Mouse (Mus musculus): ENCODE results near the gene Ppip5k1. TPM values are rescaled to one million over a fixed set of nuclear protein-coding genes. Genes with fewer than 3 reads are reported as not detected.

Gene Ppip5k1
- total and polyA plus RNA-seq, 3 experiments, result 44.3 to 93.6 (median 85.1) TPM

DNA sequence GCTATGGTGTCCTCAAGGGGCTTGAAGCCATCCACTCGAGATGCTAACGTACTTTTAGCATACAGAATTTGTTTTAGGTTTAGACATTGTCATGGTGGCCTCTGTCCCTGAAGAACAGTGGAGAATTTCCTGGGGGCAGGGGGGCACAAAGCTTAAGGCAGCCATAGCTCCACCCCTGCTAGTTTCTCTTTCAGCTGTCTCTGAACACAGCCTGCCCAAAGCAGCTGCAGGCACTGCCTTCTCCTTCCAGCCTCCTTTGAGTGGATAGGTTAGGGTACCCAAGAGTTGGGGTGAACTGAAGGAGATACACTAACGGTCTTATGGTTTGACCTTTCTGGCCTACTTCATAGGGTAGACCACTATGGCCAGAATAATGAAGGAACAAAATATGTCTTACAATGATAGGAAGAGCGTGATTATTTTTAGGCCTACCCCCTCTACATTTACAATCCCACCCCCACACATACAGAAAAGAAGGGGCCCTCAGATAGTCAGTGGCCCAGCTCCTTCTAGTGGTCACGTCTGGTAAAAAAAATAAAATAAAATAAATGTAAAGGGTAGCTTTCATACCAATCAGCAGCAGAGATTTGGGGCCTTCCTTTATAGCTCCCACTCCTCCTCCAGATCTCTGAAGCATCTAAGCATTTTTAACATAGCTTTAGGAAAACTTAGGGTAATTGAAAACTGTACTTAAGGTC is 62.7 kb downstream of the Ppip5k1 start:
- TF ChIP-seq CTCF (IDR thresholded peaks at IDR 0.05), result no peak
- DNase-seq, result no peak
- no peaks in the 10 kb centered on the region for H3K27me3 ChIP-seq (ENCODE audit: control insufficient read depth, insufficient read depth, low read length)
- intact Hi-C loops (cut with DNase I), result no loop called here
- H3K27ac ChIP-seq, result no peak overlapping the region
- no peak overlapping the region for H3K9ac ChIP-seq (ENCODE audit: low read depth, low read length)
- H3K4me1 ChIP-seq (ENCODE audit: control insufficient read depth, insufficient read depth, low read length), result peaks cover 11% of the 10 kb centered on the region
- no peak overlapping the region for H3K4me3 ChIP-seq
- 79% methylated on average over 5 of the region's 5 CpGs for WGBS
- H3K36me3 ChIP-seq (ENCODE audit: control insufficient read depth, insufficient read depth, low read length), result no peaks in the 10 kb centered on the region
- no peaks in the 10 kb centered on the region for H3K79me2 ChIP-seq (replicated peaks; ENCODE audit: control insufficient read depth, insufficient read depth, low read length)

DNA sequence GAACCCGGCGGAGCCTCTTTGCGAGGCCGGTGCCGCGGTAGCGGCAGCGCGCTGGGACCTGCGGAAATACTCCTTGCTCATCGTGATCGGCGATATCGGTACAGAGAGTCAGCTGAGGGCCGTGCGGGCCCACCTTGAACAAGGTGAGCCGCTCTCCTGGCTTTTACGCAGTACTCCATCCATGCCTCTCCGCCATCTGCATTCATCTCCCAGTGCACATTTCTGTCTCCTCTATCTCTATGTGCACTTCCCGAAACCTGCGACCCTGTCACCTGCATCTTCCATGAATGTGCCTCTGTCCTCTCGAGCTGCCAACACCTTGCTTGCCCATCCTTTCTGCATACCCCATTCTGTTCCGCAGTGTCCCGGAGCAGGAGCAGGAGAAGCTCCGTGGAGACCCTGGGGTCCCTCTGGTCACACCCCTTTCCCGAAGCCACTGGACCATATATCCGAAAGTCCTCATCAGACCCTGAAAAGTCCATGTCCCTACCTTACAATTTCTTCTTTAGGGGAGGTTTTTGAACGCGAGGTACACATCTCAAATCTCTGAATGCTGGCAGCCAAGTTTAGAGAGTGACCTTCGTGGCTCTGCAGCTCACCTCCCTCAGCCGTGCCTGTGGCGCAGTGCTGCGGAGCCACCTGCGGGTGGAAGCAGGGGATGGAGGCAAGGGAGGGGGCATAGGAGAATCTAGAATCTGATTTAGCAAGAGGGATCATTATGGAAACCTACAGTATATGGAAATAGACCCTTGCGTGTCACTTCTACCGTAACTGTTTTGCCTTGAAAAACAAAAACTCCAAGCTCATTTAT is 65.3 kb downstream of the Ppip5k1 start:
- no peaks in the 10 kb centered on the region for H3K36me3 ChIP-seq (ENCODE audit: control insufficient read depth, insufficient read depth, low read length)
- H3K4me3 ChIP-seq, result peak overlapping the region; percentile 63
- DNase-seq, result no peak
- 9% methylated on average over 36 of the region's 36 CpGs for WGBS
- H3K27ac ChIP-seq, result no peak overlapping the region
- no peaks in the 10 kb centered on the region for H3K79me2 ChIP-seq (replicated peaks; ENCODE audit: control insufficient read depth, insufficient read depth, low read length)
- intact Hi-C loops (cut with DNase I), result no loop called here
- peaks cover 11% of the 10 kb centered on the region for H3K4me1 ChIP-seq (ENCODE audit: control insufficient read depth, insufficient read depth, low read length)
- peak overlapping the region; percentile 27; the same call in 1 of the 2 replicates for H3K9ac ChIP-seq (ENCODE audit: low read depth, low read length)
- TF ChIP-seq EP300 (IDR thresholded peaks at IDR 0.05; ENCODE audit: insufficient read depth, low read depth, low read length) (no peak), CTCF (IDR thresholded peaks at IDR 0.05) (peak; percentile 42)
- H3K27me3 ChIP-seq (ENCODE audit: control insufficient read depth, insufficient read depth, low read length), result no peaks in the 10 kb centered on the region

DNA sequence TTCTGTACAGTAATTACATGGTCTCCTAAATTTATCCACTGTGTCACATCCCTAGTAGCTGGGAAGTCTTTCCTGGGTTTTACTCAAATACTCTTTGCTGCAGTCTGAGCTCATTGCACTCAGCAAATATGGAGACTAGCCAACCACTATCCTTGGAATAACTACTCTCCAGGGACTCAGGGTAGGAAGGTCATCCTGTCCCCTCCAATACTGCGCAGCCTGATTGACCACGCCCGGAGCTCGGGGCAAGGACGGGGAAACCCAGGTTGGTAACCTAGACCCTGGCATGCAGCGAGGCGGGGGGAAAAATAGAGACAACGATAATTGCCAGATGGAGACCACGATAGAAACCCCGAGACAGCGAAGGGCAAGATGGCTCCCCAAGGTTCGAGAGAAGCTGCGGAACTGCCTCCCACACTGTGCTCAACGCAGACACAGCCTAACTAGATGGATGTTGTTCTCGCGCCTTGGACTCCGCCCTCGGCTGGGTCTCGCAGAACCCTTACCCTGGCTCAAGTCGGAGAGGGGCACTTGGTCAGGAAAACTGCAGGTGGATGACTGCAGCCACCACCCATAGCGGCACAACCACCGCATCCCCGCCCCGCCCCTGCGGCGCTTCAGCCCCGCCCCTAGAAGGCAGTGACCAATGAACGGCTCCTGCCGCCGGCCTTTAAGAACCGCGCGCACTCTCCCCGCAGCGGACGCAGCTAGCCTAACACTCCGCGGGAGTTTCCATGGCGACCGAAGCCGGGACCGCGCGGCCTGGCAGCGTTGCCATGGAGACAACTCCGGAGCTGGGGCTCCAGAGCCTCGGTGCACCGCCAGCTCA is 66.1 kb downstream of the Ppip5k1 start, which contains the start of gene Map1a:
Map1a (plus strand) TSS at position 700 of the 829 bp plus-strand sequence.
- Histone ChIP-seq H3K27me3 (ENCODE audit: control insufficient read depth, insufficient read depth, low read length) (no peaks in the 10 kb centered on the region), H3K36me3 (ENCODE audit: control insufficient read depth, insufficient read depth, low read length) (no peaks in the 10 kb centered on the region), H3K4me1 (ENCODE audit: control insufficient read depth, insufficient read depth, low read length) (peaks cover 6% of the 10 kb centered on the region), H3K9ac (ENCODE audit: low read depth, low read length) (peak within 1 kb of the TSS; percentile 67), H3K27ac (peak within 1 kb of the TSS; percentile 68), H3K79me2 (replicated peaks; ENCODE audit: control insufficient read depth, insufficient read depth, low read length) (no peaks in the 10 kb centered on the region), H3K4me3 (peak within 1 kb of the TSS; percentile 63)
- TF ChIP-seq EP300 (IDR thresholded peaks at IDR 0.05; ENCODE audit: insufficient read depth, low read depth, low read length) (no peak), POLR2A (IDR thresholded peaks at IDR 0.05; ENCODE audit: insufficient read depth, low read depth, low read length) (peak; percentile 62), CTCF (IDR thresholded peaks at IDR 0.05) (peak; percentile 17; the same call in 1 of the 2 replicates)
- under 1% methylated on average over 48 of the region's 48 CpGs for WGBS
- intact Hi-C loops (cut with DNase I), result loop anchor here (1.0 kb wide), 1 partner anchor 18 kb away; the partner anchor contains the start of gene Trp53bp1
- DNase-seq, result peak; percentile 90 to 91

DNA sequence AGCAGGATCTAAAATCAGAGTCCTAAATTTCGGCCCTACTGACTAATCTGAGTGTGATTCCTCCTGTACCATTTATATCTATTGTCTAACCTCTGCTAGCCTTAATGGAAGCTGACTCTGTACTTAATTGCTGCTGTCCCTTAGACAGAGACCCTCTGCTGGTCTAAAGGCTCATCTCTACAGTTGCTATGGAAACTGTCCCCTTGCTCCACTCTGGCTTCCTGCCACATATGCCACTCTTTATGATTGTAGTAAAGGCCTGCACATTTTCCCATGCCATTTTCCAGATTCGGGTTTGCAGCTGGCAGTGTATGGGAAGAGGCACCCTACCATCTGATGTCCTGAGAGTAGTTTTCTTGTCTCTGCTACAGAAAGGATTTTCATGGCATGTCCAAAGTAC is 67.3 kb downstream of the Ppip5k1 start:
- no peak for TF ChIP-seq POLR2A (IDR thresholded peaks at IDR 0.05; ENCODE audit: insufficient read depth, low read depth, low read length)
- no peak for TF ChIP-seq EP300 (IDR thresholded peaks at IDR 0.05; ENCODE audit: insufficient read depth, low read depth, low read length)
- no peak for TF ChIP-seq CTCF (IDR thresholded peaks at IDR 0.05)
- no peaks in the 10 kb centered on the region for H3K36me3 ChIP-seq (ENCODE audit: control insufficient read depth, insufficient read depth, low read length)
- DNase-seq, result no peak
- WGBS, result 85% methylated on average over 2 of the region's 2 CpGs
- H3K4me3 ChIP-seq, result no peak overlapping the region
- H3K9ac ChIP-seq (ENCODE audit: low read depth, low read length), result no peak overlapping the region
- intact Hi-C loops (cut with DNase I), result loop anchor here (1.0 kb wide), 1 partner anchor 17 kb away; the partner anchor contains the start of gene Trp53bp1
- no peaks in the 10 kb centered on the region for H3K27me3 ChIP-seq (ENCODE audit: control insufficient read depth, insufficient read depth, low read length)
- peaks cover 3% of the 10 kb centered on the region for H3K4me1 ChIP-seq (ENCODE audit: control insufficient read depth, insufficient read depth, low read length)
- H3K79me2 ChIP-seq (replicated peaks; ENCODE audit: control insufficient read depth, insufficient read depth, low read length), result no peaks in the 10 kb centered on the region
- no peak overlapping the region for H3K27ac ChIP-seq

DNA sequence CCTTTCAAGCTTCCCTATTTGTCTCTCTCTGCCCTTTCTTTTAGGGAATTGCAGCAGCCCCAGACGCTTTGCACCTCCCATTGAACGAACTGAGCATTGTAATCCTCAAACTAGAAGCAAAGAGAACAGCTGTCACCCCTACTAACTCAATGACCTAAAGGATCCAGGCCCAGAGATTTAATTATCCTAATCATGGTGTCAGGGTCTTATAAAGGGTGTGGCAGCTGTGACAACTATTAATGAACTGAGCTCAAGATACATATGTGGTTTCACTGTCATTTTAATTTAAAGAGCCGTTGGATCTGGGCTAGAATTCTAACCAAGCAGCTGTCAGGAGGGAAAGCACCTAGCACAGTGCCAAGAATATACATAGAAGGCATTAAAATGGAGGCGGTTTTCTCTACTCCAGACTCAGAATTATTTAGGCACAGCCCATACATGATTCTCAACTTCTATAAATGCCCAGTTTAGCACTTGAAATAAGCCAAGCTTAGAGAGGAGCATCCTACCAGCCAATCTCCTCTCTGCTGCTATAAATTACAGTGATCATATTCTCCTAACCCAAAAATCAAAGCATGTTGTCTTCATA is 83.2 kb downstream of the Ppip5k1 start:
- no peaks in the 10 kb centered on the region for H3K27me3 ChIP-seq (ENCODE audit: control insufficient read depth, insufficient read depth, low read length)
- H3K36me3 ChIP-seq (ENCODE audit: control insufficient read depth, insufficient read depth, low read length), result peaks cover 9% of the 10 kb centered on the region
- no peak for DNase-seq
- no peaks in the 10 kb centered on the region; the same call in 1 of the 2 replicates for H3K79me2 ChIP-seq (replicated peaks; ENCODE audit: control insufficient read depth, insufficient read depth, low read length)
- H3K4me3 ChIP-seq, result no peak overlapping the region
- intact Hi-C loops (cut with DNase I), result loop anchor here (1.0 to 5.0 kb wide), 3 partner anchors 16 to 140 kb away; partner anchors contain the start of genes Catsper2, Ckmt1, Pdia3 and Ppip5k1
- 22% methylated on average over 4 of the region's 4 CpGs for WGBS
- TF ChIP-seq CTCF (IDR thresholded peaks at IDR 0.05) (no peak), EP300 (IDR thresholded peaks at IDR 0.05; ENCODE audit: insufficient read depth, low read depth, low read length) (no peak), POLR2A (IDR thresholded peaks at IDR 0.05; ENCODE audit: insufficient read depth, low read depth, low read length) (no peak)
- H3K9ac ChIP-seq (ENCODE audit: low read depth, low read length), result no peak overlapping the region
- peaks cover 2% of the 10 kb centered on the region for H3K4me1 ChIP-seq (ENCODE audit: control insufficient read depth, insufficient read depth, low read length)
- peak overlapping the region; percentile 94 for H3K27ac ChIP-seq
